Mouse (Mus musculus): ENCODE results near the gene Gnb2. TPM values are rescaled to one million over a fixed set of nuclear protein-coding genes. Genes with fewer than 3 reads are reported as not detected.

Gnb2 gene
- total RNA-seq, 2 experiments from 2014 or later, result 874 to 885 TPM

- DNase-seq (ENCODE audit: low spot score in 2 of 2), result no peak
Measured at GRCm38 (mm10) chr5:137521861-137522260, 11.4 kb downstream of the Gnb2 start.

- no peak for DNase-seq (ENCODE audit: low spot score in 2 of 2)
Measured at GRCm38 (mm10) chr5:137519691-137520550, 13.4 kb downstream of the Gnb2 start.

GRCm38 (mm10) chr5:137518436-137518835 lies 14.9 kb downstream of the Gnb2 start, which contains the start of gene Gigyf1:
Gene Gigyf1 (plus strand): TSS chr5:137518548.
- DNase-seq (ENCODE audit: low spot score in 2 of 2), result peak; percentile 48 to 50

DNA sequence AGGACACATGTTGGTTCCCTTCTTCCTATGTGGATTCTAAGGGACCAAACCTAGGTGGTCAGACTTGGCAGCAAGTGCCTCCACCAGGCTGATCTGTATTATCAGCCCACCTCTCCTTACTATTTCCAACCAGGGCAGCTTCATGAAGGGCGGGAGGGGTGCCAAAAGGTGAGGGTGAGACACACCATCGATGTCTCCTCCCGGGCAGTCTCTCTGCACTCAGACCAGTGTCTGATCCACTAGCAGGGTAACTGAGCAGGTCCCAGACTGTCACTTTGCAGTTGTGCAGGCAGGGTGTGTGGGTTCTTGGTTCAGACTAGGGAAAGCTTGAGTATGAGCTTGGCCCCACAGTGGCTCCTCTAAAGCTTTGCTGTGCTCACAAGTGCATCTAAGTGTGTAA lies 18.5 kb downstream of the Gnb2 start:
- no peak for DNase-seq (ENCODE audit: low spot score in 2 of 2)

DNA sequence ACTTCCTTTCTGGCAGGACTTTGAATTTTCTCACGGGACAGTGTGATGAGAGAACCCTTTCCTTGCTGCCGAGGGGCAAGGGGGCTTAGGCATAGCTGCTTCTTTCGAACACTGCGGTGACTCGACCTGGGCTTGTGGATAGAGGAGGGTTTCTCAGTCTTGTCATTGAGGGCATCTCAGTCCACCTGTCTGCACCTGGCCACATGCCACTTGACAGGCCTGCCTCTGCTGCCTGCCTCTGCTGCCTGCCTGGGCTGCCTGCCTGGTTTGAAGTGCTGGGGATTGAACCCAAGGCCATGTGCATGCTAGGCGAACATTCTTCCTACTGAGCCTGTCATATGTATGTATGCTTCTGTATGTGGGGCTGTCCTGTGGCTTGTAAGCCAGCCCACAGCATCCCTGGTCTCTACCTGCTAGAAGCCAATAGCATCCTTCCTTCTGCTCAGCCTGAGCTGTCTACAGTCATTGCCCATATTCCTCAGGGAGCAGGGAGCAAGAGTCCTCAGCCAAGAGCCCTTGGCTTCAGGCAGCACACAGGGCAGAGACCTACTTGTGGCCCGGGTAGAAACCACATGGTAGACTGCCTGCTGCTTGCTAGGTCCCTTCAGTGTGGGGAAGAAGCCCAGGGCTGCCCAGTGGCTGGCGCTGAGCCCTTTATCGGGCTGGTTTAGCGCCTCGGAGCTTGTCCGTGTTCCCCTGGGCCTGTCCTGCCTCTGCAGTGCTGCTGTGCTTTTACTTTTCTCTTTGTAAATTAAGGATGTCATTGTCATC lies 19.2 kb downstream of the Gnb2 start:
- DNase-seq (ENCODE audit: low spot score in 2 of 2), result no peak

DNA sequence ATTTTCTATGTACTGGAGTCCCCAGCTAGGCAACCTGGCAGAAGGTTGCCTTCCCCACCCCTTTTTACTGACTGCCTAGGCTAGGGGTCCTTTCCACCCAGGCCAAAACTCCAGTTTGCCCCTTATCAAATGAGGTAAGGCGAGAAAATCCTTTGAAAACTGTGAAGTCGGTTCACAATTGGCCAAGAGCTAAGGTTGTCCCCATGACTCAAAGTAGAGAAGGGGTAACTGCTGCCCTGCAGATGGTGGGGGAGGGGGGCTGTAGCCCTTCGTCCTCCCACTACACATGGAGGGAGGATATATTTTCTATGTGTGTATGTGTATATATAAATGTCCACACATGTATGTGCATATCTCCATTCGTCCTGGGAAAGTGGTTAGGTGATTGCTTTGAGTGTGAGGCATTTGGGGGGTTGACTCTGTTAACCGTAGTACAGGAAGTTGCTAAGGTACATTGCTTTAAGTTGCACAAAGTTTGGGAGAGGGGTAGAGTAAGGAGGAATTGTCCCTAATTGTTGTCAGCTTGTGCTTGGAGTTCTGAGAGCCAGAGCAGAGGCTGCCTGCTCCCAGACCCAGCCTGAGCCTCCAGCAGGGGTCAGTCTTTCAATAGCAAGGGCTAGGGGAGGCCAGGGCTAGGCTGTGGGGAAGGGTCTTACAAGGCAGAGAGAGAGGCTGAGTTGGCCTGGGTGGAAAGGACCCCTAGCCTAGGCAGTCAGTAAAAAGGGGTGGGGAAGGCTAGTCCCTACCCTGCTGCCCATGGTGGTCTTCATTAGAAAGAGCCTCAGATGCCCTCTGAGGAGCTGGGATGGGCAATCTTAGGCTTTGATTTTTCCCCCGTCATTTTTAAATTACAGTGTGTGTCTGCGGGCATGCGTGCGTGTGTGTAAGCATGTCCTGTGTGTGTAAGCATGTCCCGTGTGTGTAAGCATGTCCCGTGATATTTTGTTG lies 20.2 kb downstream of the Gnb2 start:
- peak in 1 of 2 experiments; percentile 54 for DNase-seq (ENCODE audit: low spot score in 2 of 2)

DNA sequence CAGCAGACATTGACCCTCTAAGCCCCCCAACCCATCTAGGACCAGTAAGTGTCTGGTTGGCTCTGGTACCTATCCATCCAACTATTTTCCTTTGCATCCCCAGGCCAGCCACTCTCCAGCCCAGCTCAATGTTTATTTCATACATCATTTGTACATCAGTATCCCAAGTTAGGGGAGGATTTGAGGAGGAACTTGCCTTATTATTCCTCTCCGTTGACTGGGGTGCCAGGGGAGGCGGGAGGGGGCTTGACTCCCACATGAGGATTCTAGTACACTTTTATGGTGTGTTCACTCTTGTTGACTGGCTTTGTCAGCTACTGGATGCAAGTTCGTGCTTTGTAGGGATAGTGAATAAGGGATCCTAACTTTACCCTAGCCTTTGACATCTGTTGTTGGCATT lies 21.6 kb downstream of the Gnb2 start:
- peak in 1 of 2 experiments; percentile 12 for DNase-seq (ENCODE audit: low spot score in 2 of 2)

- peak; percentile 40 to 47 for DNase-seq (ENCODE audit: low spot score in 2 of 2)
Measured at GRCm38 (mm10) chr5:137510573-137511390, 22.5 kb downstream of the Gnb2 start.

GRCm38 (mm10) chr5:137510014-137510501 lies 23.3 kb downstream of the Gnb2 start:
- peak; percentile 80 to 87 for DNase-seq (ENCODE audit: low spot score in 2 of 2)

- peak in 1 of 2 experiments; percentile 15 for DNase-seq (ENCODE audit: low spot score in 2 of 2)
Measured at GRCm38 (mm10) chr5:137504041-137504440, 29.3 kb downstream of the Gnb2 start.

DNA sequence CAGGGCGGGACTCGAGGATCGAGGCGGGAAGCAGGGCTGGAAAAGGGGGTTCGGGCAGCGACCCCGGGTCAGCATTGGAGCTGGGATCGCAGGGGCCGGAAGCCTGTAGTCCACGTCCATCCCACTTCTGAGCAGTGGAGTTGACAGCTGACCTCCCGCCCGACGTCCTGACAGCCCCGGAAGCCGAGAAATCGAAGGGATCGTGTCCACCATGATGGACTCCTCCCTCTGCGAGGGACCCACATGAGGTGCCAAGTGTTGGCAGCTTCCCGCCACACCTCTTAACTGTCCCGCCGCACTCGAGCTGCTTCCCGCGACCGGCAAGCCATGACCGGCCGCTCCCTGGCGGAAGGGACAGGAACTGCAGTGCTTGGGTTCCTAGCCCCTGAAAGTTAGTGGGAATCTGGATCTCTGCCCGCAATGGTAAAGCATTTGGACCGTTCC lies 30.6 kb downstream of the Gnb2 start:
- DNase-seq (ENCODE audit: low spot score in 2 of 2), result peak; percentile 83 to 89

GRCm38 (mm10) chr5:137501709-137502666 lies 31.3 kb downstream of the Gnb2 start, which contains the start of gene Pop7:
Gene Pop7 (minus strand): TSS chr5:137502518.
- DNase-seq (ENCODE audit: low spot score in 2 of 2), result peak; percentile 100

DNA sequence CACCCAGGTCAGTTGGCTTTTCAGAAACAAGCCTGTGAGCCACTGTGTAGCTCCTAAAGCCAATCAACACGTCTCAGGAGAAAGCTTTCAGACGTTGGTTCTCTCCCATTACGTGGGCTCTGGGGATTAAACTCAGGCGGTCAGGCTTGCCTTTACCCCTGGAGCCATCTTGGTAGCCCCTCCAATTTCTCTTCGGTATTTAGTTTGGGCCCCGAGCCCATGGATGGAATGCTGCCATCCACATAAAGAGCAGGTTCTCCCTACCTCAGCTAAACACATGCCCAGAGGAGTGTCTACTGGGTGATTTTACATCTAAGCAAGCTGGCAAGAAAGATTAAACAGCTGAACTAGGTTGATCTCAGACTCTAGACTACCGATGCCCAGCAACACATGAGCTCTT lies 33.1 kb downstream of the Gnb2 start:
- no peak for DNase-seq (ENCODE audit: low spot score in 2 of 2)

DNA sequence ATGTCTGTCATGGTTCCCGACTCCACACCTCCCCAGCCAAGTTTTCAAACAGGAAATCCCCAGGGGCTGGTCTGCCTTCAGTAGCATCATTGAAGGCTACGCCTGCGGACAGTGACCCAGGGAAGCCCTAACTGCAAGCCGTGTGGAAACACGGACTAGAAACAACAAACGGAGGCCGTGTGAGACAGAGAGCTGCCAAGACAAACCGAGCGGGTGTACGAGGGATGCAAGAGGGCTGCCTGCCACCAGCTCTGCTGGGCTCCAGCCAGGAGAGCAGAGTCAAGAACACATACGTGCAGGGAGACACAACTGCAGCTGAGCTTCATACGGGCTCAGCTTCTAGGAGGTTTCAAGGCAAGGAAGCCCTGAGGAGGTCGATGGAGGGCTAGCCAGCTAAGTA lies 39.5 kb downstream of the Gnb2 start:
- DNase-seq (ENCODE audit: low spot score in 2 of 2), result no peak

DNA sequence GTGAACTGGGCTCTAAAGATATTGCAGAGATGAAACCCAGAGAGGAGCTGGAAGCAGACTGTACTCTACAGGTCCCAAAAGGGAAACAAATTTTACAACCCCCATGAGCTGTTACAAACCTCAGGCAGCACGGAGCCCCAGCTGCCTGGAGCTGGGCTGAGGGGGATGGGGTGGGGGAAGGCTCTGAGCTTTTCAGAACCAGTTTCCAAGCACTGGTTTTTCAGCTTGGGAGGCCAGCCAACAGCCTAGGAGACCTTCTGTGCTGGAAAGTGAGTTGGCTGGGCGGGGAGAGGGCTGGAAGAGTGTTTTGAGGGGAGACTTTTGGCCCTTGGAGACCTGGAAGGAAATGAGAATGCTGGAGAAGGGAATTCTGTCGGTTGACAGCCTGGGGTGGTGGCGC lies 41.8 kb downstream of the Gnb2 start:
- peak; percentile 55 to 67 for DNase-seq (ENCODE audit: low spot score in 2 of 2)

GRCm38 (mm10) chr5:137487616-137488015 lies 45.7 kb downstream of the Gnb2 start:
- DNase-seq (ENCODE audit: low spot score in 2 of 2), result no peak

- no peak for DNase-seq (ENCODE audit: low spot score in 2 of 2)
Measured at GRCm38 (mm10) chr5:137485851-137486155, 47.5 kb downstream of the Gnb2 start.

GRCm38 (mm10) chr5:137485071-137485850 lies 48.0 kb downstream of the Gnb2 start:
- DNase-seq (ENCODE audit: low spot score in 2 of 2), result no peak
